Mouse (Mus musculus) gastrocnemius, adult 8-10 months (tissue): ENCODE measurements around the gene Slf1. TPM values are rescaled to one million over a fixed set of nuclear protein-coding genes. Genes with fewer than 3 reads are reported as not detected.
"Not testable (repeated sequence)": the region's sequence is repeated elsewhere in the genome, so short reads cannot be mapped to it uniquely, and the experiment has no call there.

Experiments used
- DNase-seq, 2 experiments: peaks; one replicate each; pipeline ENCODE4 v3.0.0; 2022; ENCODE audit warnings: low spot score in 2 of 2
- total RNA-seq, 4 experiments: library from RNA; stranded (reverse); gene quantifications; 2 replicates each; pipeline ENCODE4 v1.2.4; 2022

The Slf1 gene
- total RNA-seq, result 10 to 100 TPM in 2 of 4 experiments, 1 to 10 TPM in 2; 8.3 to 14.8 (median 9.4) TPM

DNA sequence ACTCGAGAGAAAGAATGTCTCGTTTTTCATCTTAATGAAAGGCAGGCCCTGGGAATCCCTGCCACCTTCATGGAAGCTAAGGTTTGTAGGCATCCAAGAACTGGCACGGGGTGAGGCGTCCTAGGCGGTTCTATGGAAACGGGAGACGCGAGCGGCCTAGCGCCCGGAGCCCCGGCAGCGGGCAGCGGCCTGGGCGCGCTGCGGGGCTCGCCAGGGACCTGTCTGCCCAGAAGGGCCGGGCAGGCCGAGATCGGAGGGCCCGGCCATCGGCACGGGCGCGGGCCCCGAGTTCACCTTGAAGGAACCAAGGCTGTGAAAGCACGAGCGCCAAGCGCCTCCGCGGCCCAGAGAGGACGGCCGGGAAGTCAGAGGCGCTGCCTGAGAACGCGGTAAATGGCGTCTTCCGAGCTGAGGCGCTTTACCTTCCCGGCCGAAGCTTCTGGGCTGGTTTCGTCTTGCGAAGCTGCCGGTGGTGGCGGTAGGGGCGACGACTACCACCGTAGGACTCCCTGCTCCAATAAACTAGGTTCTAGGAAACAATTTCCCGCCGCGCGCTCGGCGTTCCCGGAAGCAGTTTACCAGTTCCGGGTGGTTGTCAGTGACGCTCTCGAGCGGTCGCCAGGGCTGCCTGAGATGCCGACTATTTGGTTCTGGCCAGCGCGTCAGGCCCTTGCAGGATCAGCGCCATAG lies at the start of gene Slf1, which contains the start of gene 2210408I21Rik:
Gene Slf1 (minus strand): TSS at position 543 of the 690 bp plus-strand sequence.
Gene 2210408I21Rik (plus strand): TSS at position 610 of the 690 bp plus-strand sequence.
- DNase-seq, result peak; percentile 68 to 75

- DNase-seq, result no peak
These were observed 42.7 kb upstream of the Slf1 start for GRCm38 (mm10) chr13:77177931-77178330.

DNA sequence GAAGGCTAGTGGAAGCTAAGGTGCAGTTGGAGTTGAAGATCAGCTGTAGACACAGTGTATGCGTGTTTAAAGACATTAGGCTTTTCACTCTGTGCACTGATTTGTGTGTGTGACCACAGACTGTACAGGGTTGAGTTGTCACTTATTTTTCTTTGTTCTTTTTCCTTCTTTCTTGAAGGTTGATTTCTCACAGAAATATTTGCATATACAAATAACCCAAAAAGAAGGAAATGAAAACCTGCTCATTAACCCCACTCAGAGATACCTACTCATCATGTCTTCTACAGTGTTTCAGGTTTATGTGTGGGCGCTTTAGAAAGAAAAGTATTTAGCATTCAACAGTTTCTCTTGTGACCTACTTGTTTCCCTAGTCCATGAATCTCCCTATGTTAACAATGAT lies 5.6 kb upstream of the Slf1 start:
- no peak for DNase-seq

DNA sequence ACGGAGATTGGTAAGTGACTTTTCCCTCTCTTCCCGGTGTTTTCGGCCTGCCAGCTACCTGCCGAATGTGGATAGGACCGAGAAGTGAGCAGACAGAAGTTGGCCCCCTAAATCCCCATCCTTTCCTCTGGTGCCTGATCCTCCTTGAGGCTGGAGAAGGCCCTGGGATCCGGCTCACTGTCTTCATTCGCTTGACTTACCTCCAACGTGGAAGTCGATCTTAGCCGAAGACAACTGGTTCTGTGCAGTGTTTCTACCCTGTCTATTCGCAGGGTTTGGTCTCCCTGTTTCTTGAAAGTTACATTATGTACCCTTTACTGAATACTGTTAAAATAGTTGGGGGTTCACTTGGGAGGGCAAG lies 328 bp upstream of the Slf1 start:
- DNase-seq, result no peak

DNA sequence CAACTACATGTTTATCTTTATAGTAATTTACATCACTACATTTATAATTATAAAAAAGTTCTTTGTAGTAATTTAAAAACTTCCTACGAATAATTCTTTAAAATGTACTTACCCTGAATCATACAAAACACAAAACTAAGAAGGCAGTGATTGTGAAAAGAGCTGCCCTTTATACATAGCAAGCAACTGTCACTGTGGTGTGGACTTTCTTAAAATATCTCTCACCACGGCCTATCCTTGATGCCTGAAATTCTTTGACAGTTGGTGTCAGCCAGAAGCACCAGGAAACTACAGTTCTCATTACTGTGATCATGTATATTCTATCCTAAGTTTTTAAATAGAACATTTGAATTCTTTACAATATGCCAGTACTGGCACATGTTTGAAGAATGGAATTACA lies 4.1 kb downstream of the Slf1 start:
- DNase-seq, result no peak

GRCm38 (mm10) chr13:77128240-77128639 lies 7.0 kb downstream of the Slf1 start:
- DNase-seq, result no peak

DNA sequence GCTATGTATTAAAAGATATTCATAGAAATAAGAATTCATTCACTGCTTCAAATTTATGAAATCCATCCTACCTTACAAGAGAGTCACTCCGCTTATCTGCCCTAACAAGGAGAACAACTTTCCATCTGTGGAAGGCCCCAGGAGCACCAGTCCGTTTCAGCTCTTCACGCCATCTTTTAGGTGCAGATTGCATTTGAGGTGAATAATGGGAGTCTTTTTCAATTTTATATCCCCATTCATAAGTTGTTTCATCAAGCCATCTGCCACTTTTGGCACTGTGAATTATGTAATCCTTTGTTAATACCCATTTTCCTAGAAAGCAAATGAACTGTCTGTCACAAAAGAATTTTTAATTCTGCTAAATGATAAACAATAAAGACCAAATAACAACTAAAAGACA lies 10.1 kb downstream of the Slf1 start:
- DNase-seq, result no peak

DNA sequence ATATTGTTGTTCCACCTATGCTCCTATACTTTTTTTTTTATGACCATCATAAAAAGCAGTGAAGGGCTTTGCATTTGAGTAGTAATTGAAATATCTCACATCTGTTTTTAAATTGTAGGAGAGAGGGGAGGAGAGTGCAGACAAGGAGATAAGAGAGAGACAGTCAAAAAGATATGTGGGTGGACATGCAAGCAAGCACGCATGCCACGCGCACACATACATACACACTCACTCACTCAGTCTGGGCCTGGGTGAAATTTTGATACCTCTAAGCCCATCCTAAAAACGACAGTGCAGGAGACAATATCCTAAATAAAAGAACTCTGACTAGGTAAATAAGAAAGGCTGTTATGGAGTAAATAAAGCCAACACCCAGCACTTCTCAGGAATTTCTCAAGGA lies 16.6 kb downstream of the Slf1 start:
- no peak for DNase-seq

GRCm38 (mm10) chr13:77107734-77108133 lies 27.5 kb downstream of the Slf1 start:
- DNase-seq, result no peak

- not testable (repeated sequence) for DNase-seq
These were observed 42.4 kb downstream of the Slf1 start for GRCm38 (mm10) chr13:77092876-77093275.

- DNase-seq, result no peak
These were observed 63.2 kb downstream of the Slf1 start for GRCm38 (mm10) chr13:77072030-77072429.

DNA sequence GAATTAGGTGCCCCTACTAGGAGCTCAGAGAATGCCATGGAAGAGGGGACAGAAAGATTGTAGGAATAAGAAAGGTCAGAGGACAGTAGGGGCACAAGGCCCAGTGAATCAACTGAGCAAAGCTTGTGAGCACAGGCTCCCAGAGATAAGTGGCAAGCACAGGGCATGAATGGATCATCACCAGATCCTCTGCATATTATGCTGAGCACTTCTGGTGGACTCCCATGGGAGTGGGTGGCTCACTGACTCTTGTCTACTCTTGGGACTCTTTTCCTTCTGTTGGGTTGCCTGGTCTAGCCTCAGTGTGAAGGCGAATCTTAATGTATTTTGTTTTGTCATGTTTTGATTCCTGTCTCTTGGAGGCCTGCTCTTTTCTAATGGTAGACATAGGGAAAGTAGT lies 66.4 kb downstream of the Slf1 start:
- no peak for DNase-seq

- no peak for DNase-seq
These were observed 72.1 kb downstream of the Slf1 start for GRCm38 (mm10) chr13:77063221-77063620.

- no peak for DNase-seq
These were observed 85.5 kb downstream of the Slf1 start for GRCm38 (mm10) chr13:77049736-77050135.

- DNase-seq, result no peak
These were observed 86.8 kb downstream of the Slf1 start for GRCm38 (mm10) chr13:77048461-77048860.

GRCm38 (mm10) chr13:77047179-77047931 lies 87.9 kb downstream of the Slf1 start:
- no peak for DNase-seq

GRCm38 (mm10) chr13:77046416-77046815 lies 88.9 kb downstream of the Slf1 start:
- no peak for DNase-seq

GRCm38 (mm10) chr13:77045375-77045774 lies 89.9 kb downstream of the Slf1 start:
- DNase-seq, result no peak

DNA sequence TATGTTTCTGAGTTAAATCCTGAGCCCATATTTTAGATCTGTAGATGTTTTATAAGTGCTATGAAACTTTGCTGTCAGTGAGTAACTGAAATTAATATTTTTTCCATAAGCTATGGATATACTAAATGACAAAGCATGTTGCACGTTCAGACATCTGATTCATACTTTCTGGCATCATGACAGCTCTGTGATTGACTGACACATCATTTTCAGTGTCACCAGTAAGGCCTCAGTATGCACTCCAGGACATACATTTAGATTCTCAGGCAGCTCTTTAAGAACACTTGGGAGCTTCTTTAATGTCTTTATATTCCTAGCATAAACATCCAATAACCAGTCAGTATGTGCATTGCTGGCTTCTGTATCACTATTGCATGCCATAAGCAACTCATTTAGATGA lies 91.9 kb downstream of the Slf1 start:
- no peak for DNase-seq

DNA sequence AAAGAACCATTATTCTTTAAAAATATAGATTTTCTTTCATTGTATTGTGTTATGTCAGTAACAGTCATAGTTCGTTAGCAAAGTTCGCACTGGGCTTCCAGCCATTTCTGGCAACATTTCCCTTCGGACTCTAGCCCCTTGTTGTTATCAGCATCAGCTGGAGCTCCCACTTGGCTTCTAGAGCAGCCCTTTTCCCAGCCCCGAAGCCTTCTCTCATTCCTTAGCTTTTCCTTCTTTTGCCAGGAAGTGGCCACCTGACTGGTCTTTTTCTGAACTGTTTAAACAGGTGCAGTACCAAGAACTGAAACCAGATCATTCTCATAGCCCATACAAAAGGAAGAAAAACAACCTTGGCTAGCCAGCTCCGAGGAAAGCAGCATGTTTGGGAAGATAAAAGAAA lies 105.7 kb downstream of the Slf1 start:
- DNase-seq, result no peak

- no peak for DNase-seq
These were observed 116.4 kb downstream of the Slf1 start for GRCm38 (mm10) chr13:77018851-77019250.

GRCm38 (mm10) chr13:77003684-77004083 lies 131.6 kb downstream of the Slf1 start:
- no peak for DNase-seq

- DNase-seq, result no peak
These were observed 132.6 kb downstream of the Slf1 start for GRCm38 (mm10) chr13:77002628-77003027.
